Mouse (Mus musculus) CH12.LX (cell line): ENCODE results near the gene Myom1. TPM values are rescaled to one million over a fixed set of nuclear protein-coding genes. Genes with fewer than 3 reads are reported as not detected.

ENCODE experiments used
- DNase-seq: peaks from one replicate; pipeline ENCODE4 v3.0.0-alpha.2; 2013; ENCODE audit errors: extremely low read depth
- H3K27ac ChIP-seq: 2 replicates; pipeline ENCODE4 v1.5.1; 2012; ENCODE audit warnings: low read depth, mild to moderate bottlenecking, control low read depth, moderate library complexity; ENCODE audit not compliant: insufficient read depth
- H3K27me3 ChIP-seq: replicated peaks from 2 replicates; pipeline ENCODE3; 2012; ENCODE audit warnings: inconsistent platforms
- H3K36me3 ChIP-seq, 2 experiments: replicated peaks in 1 of 2; 2 replicates each; pipeline versions ENCODE3 to v1.6.1; 2012; ENCODE audit warnings: inconsistent platforms in 1 of 2, low read length in 1 of 2, mild to moderate bottlenecking in 1 of 2, mixed read lengths in 1 of 2, moderate library complexity in 1 of 2; ENCODE audit not compliant: control insufficient read depth in 1 of 2, insufficient read depth in 1 of 2
- H3K4me1 ChIP-seq, 2 experiments: 2 replicates each; pipeline ENCODE4 v1.6.1; 2012; ENCODE audit warnings: inconsistent platforms in 1 of 2, moderate library complexity in 1 of 2; ENCODE audit not compliant: insufficient read depth in 2 of 2, control insufficient read depth in 1 of 2
- H3K4me2 ChIP-seq: 2 replicates; pipeline ENCODE4 v1.6.1; 2012; ENCODE audit warnings: low read depth, mild to moderate bottlenecking, control low read depth; ENCODE audit not compliant: poor library complexity, insufficient read depth, severe bottlenecking
- H3K4me3 ChIP-seq, 3 experiments: fragments of 150-350 bp in 1 of 3; sonication (generic) in 1 of 3; replicated peaks in 1 of 3; 2 replicates each; pipeline versions ENCODE3 to v1.5.1; 2011 to 2012; ENCODE audit warnings: low read depth in 2 of 3, low read length in 2 of 3, mild to moderate bottlenecking in 2 of 3, moderate library complexity in 2 of 3, control low read depth in 1 of 3, improper control_type of control experiment in 1 of 3, inconsistent platforms in 1 of 3, mixed read lengths in 1 of 3; ENCODE audit not compliant: poor library complexity in 1 of 3
- H3K79me2 ChIP-seq: replicated peaks from 2 replicates; pipeline ENCODE4 v1.6.1; 2012; ENCODE audit warnings: mild to moderate bottlenecking, moderate library complexity; ENCODE audit not compliant: control insufficient read depth, poor library complexity, insufficient read depth, severe bottlenecking; ENCODE audit errors: extremely low read depth
- H3K9ac ChIP-seq: 2 replicates; pipeline ENCODE4 v1.6.1; 2012; ENCODE audit warnings: low read depth, mild to moderate bottlenecking, control low read depth, moderate library complexity; ENCODE audit not compliant: insufficient read depth
- H3K9me3 ChIP-seq: replicated peaks from 2 replicates; pipeline ENCODE3; 2012; ENCODE audit warnings: low read length, inconsistent platforms, mixed read lengths
- BHLHE40 ChIP-seq: IDR thresholded peaks from 2 replicates; pipeline ENCODE4 v1.6.1; 2011; ENCODE audit warnings: mild to moderate bottlenecking, low read depth, low read length, improper control_type of control experiment
- CTCF ChIP-seq, 2 experiments: IDR thresholded peaks in 1 of 2; conservative IDR thresholded peaks in 1 of 2; 2 replicates each; pipeline ENCODE4 v1.5.1; 2011 to 2012; ENCODE audit warnings: low read depth in 2 of 2, low read length in 2 of 2, improper control_type of control experiment in 1 of 2, inconsistent platforms in 1 of 2, mild to moderate bottlenecking in 1 of 2, moderate library complexity in 1 of 2
- E2F4 ChIP-seq: IDR thresholded peaks from 2 replicates; pipeline ENCODE4 v1.6.1; 2011; ENCODE audit warnings: low read depth, low read length, improper control_type of control experiment; ENCODE audit not compliant: insufficient replicate concordance
- ETS1 ChIP-seq: conservative IDR thresholded peaks from 2 replicates; pipeline ENCODE4 v1.6.1; 2012; ENCODE audit warnings: low read depth, mild to moderate bottlenecking, inconsistent platforms, low read length, improper control_type of control experiment, moderate library complexity
- HCFC1 ChIP-seq: IDR thresholded peaks from 2 replicates; pipeline ENCODE4 v1.6.1; 2012; ENCODE audit warnings: low read depth, mild to moderate bottlenecking, inconsistent platforms, low read length, improper control_type of control experiment
- IRF4 ChIP-seq: IDR thresholded peaks from 2 replicates; pipeline ENCODE4 v1.6.1; 2014; ENCODE audit warnings: low read depth, mild to moderate bottlenecking, inconsistent platforms, low read length, improper control_type of control experiment
- JUN ChIP-seq: IDR thresholded peaks from 2 replicates; pipeline ENCODE4 v1.6.1; 2011; ENCODE audit warnings: low read depth, mild to moderate bottlenecking, low read length, improper control_type of control experiment, moderate library complexity; ENCODE audit not compliant: insufficient read depth
- JUND ChIP-seq: conservative IDR thresholded peaks from 2 replicates; pipeline ENCODE4 v1.6.1; 2011; ENCODE audit warnings: low read depth, low read length, improper control_type of control experiment
- MAFK ChIP-seq: IDR thresholded peaks from 2 replicates; pipeline ENCODE4 v1.6.1; 2011; ENCODE audit warnings: low read length, improper control_type of control experiment; ENCODE audit not compliant: insufficient replicate concordance
- MAX ChIP-seq: IDR thresholded peaks from 2 replicates; pipeline ENCODE4 v1.6.1; 2011; ENCODE audit warnings: low read length, improper control_type of control experiment
- MEF2A ChIP-seq: IDR thresholded peaks from 2 replicates; pipeline ENCODE4 v1.6.1; 2014; ENCODE audit warnings: low read depth, mild to moderate bottlenecking, inconsistent platforms, low read length, improper control_type of control experiment, borderline replicate concordance
- MYC ChIP-seq: IDR thresholded peaks from 2 replicates; pipeline ENCODE4 v1.6.1; 2011; ENCODE audit warnings: low read depth, mild to moderate bottlenecking, improper control_type of control experiment, low read length
- NELFE ChIP-seq: IDR thresholded peaks from 2 replicates; pipeline ENCODE4 v1.6.1; 2011; ENCODE audit warnings: low read depth, low read length, improper control_type of control experiment
- PAX5 ChIP-seq: IDR thresholded peaks from 2 replicates; pipeline ENCODE4 v1.6.1; 2012; ENCODE audit warnings: low read length, inconsistent platforms, mixed read lengths
- POLR2A ChIP-seq: IDR thresholded peaks from 2 replicates; pipeline ENCODE4 v1.6.1; 2011; ENCODE audit warnings: low read depth, mild to moderate bottlenecking, improper control_type of control experiment, low read length
- RAD21 ChIP-seq: IDR thresholded peaks from 2 replicates; pipeline ENCODE4 v1.6.1; 2011; ENCODE audit warnings: low read depth, mild to moderate bottlenecking, low read length, improper control_type of control experiment, moderate library complexity
- RCOR1 ChIP-seq: conservative IDR thresholded peaks from 2 replicates; pipeline ENCODE4 v1.6.1; 2012; ENCODE audit warnings: low read depth, mild to moderate bottlenecking, inconsistent platforms, low read length, improper control_type of control experiment
- SIN3A ChIP-seq: IDR thresholded peaks from 2 replicates; pipeline ENCODE4 v1.6.1; 2012; ENCODE audit warnings: low read length, improper control_type of control experiment, inconsistent platforms
- SMC3 ChIP-seq: IDR thresholded peaks from 2 replicates; pipeline ENCODE4 v1.6.1; 2011; ENCODE audit warnings: low read depth, low read length, improper control_type of control experiment
- TBP ChIP-seq: conservative IDR thresholded peaks from 2 replicates; pipeline ENCODE4 v1.6.1; 2011; ENCODE audit warnings: low read depth, low read length, improper control_type of control experiment
- UBTF ChIP-seq: IDR thresholded peaks from 2 replicates; pipeline ENCODE4 v1.6.1; 2012; ENCODE audit warnings: low read depth, mild to moderate bottlenecking, inconsistent platforms, low read length, improper control_type of control experiment, moderate library complexity
- ZC3H11A ChIP-seq: IDR thresholded peaks from 2 replicates; pipeline ENCODE4 v1.6.1; 2012; ENCODE audit warnings: low read depth, mild to moderate bottlenecking, inconsistent platforms, low read length, improper control_type of control experiment
- ZKSCAN1 ChIP-seq: IDR thresholded peaks from 2 replicates; pipeline ENCODE4 v1.6.1; 2012; ENCODE audit warnings: low read depth, inconsistent platforms, low read length, improper control_type of control experiment, borderline replicate concordance
- ZNF384 ChIP-seq: IDR thresholded peaks from 2 replicates; pipeline ENCODE4 v1.6.1; 2012; ENCODE audit warnings: low read depth, low read length, improper control_type of control experiment, inconsistent platforms
- dilution Hi-C: fragments of 300-500 bp; cut with MboI; formaldehyde crosslinking; loops from 2 replicates; pipeline ENCODE4 v1.14.3; 2020; ENCODE audit warnings: low sequenced_read_pairs; ENCODE audit not compliant: extremely low pct_unique_long_range_greater_than_20kb, extremely low pct_ligation_motif_present
- in situ Hi-C: fragments of 300-500 bp; cut with MboI; formaldehyde crosslinking; loops from 3 replicates; pipeline ENCODE4 v1.14.3; 2019; ENCODE audit warnings: low sequenced_read_pairs, low pct_ligation_motif_present, low pct_unique_long_range_greater_than_20kb, mixed read lengths
- polyA plus RNA-seq: library from polyadenylated mRNA; unstranded; fragments of >175 nt; gene quantifications from 2 replicates; pipeline ENCODE4 v1.2.1, GENCODE M21; 2012; ENCODE audit warnings: low read depth; ENCODE audit not compliant: insufficient read length
- total RNA-seq, 2 experiments: library from RNA; depleted of rRNA; stranded (reverse); fragments of 300-350 nt in 1 of 2; fragments of >200 nt in 1 of 2; gene quantifications; 2 replicates each; pipeline ENCODE4 v1.2.3; 2012 to 2014

Myom1 gene
- total and polyA plus RNA-seq, 3 experiments: 0.26 to 0.93 (median 0.55) TPM

DNA sequence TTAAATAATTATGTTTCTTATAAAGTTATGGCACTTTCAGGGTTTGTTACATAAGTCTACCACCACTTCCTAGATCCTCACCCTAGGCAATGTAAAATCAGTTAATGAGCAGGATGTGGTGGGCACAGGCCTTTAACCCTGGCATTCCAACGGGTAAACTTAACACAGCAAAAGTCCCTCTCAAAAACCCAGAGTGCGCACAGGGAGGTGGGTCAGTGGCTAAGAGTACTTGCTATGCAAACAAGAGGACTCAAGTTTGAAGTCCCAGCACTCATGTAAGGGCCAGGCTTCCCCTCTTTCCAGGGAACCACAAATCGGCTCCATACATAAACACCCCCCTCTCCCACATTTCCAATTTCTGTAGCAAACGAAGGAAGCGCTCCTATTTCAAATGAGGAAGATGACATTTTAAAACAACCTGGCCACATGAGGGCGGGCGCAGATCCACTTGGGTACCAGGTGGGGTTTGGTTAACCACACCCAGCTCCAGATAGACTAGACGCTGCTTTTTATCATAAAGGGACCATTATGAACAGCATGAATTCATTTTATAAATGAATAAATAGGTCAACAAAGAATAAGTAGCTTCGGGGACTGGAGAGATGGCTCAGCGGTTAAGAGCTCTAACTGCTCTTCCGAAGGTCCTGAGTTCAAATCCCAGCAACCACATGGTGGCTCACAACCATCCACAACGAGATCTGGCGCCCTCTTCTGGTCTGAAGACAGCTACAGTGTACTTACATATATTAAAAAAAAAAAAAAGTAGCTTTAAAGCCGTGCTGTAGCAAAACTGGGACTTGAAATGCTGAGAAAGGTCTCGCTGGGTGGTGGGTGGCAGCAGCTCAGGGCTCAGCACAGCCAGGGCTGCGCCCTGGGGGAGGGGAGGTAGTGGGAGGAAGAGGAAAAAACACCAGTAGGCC is 10.5 kb upstream of the Myom1 start:
- Histone ChIP-seq H3K27me3 (no peaks in the 10 kb centered on the region), H3K9me3 (no peaks in the 10 kb centered on the region), H3K36me3 (peaks cover 20 to 53% of the 10 kb centered on the region in 2 experiments), H3K4me2 (peak overlapping the region; percentile 67), H3K4me1 (peaks cover 22 to 80% of the 10 kb centered on the region in 2 experiments), H3K9ac (no peak overlapping the region), H3K79me2 (peaks cover 54% of the 10 kb centered on the region), H3K4me3 (no peak overlapping the region), H3K27ac (peak overlapping the region; percentile 44)
- in situ Hi-C loops: no loop called here
- dilution Hi-C loops: no loop called here
- TF ChIP-seq MAX (no peak), RAD21 (no peak), BHLHE40 (no peak), POLR2A (no peak), SMC3 (no peak), RCOR1 (no peak), ZNF384 (peak; percentile 77), UBTF (no peak), MAFK (no peak), CTCF (conservative IDR thresholded peaks at IDR 0.05 in 1 of 2, IDR thresholded peaks at IDR 0.05 in 1 of 2; ENCODE audit: low read depth in 2 of 2, low read length in 2 of 2) (peak in 1 of 2 experiments; percentile 36; a peak in 2 of 4 replicates), ZKSCAN1 (no peak), MEF2A (no peak), SIN3A (no peak), ETS1 (no peak), NELFE (no peak), E2F4 (no peak)
- DNase-seq: peak; percentile 53

DNA sequence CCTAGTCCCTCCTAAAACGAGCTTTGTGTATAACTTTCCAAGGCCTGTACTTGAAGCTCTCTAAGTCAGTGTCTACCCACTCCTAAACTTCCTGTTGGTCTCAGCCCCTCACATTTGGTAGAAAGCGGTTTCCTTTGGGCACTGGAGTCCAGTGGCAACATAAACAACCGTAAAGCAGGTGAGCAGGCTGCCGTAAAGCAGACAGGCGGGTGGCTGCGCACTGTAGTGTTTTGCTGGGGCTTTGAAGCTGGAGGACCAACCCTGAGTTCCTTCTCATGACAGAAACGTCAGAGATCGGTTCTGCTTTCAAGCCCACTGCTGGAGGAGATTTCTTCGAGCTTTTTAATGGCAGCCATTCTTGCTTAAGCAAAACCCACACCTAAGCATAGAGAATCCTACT is 9.8 kb upstream of the Myom1 start:
- Histone ChIP-seq H3K4me2 (no peak overlapping the region), H3K27ac (peak overlapping the region; percentile 44)
- DNase-seq: no peak
- in situ Hi-C loops: no loop called here
- TF ChIP-seq MEF2A (no peak), TBP (no peak), IRF4 (no peak), MYC (no peak), ZKSCAN1 (no peak), ZC3H11A (no peak), PAX5 (no peak), ZNF384 (no peak), JUN (no peak), HCFC1 (no peak), SIN3A (no peak), JUND (no peak)
- TF ChIP-seq, all 38 proteins: peak for 0
- Histone ChIP-seq H3K9ac (no peak overlapping the region), H3K4me1 (peaks cover 24 to 77% of the 10 kb centered on the region in 2 experiments), H3K79me2 (peaks cover 56% of the 10 kb centered on the region), H3K27me3 (no peaks in the 10 kb centered on the region), H3K4me3 (no peak overlapping the region), H3K36me3 (peaks cover 20 to 54% of the 10 kb centered on the region in 2 experiments), H3K9me3 (no peaks in the 10 kb centered on the region)
- dilution Hi-C loops: no loop called here
